Mouse (Mus musculus) heart, embryonic 14.5 days (tissue): ENCODE measurements at regions not wholly inside any gene's neighbourhood (a gene's known extent, or its start where the extent isn't known, plus 50 kb on each side); places are given as distances from the start of the nearest gene placed in this dataset.
A peak's percentile ranks its signal among the peaks of the same experiment; 100 is the strongest.

Experiments used
- ATAC-seq: fragments of 200-750 bp; cut with Nextera tagmentation; 2 replicates; pipeline ENCODE4 v1.8.0; 2017; ENCODE audit warnings: low read depth, moderate TSS enrichment; ENCODE audit not compliant: insufficient number of reproducible peaks, insufficient read depth, low FRiP score
- H3K27ac ChIP-seq, 2 experiments: fragments of 200-500 bp in 1 of 2; fragments of 300-500 bp in 1 of 2; sonication (generic) in 1 of 2; replicated peaks in 1 of 2; 2 replicates each; pipeline ENCODE4 v1.5.1; 2012 to 2014; ENCODE audit warnings: low read depth in 2 of 2, low read length in 2 of 2, control low read depth in 1 of 2, mild to moderate bottlenecking in 1 of 2, mixed read lengths in 1 of 2; ENCODE audit not compliant: control insufficient read depth in 1 of 2, insufficient read depth in 1 of 2
- H3K27me3 ChIP-seq: fragments of 300-500 bp; sonication (generic); 2 replicates; pipeline ENCODE4 v1.6.1; 2014; ENCODE audit warnings: mild to moderate bottlenecking, low read length, control low read depth; ENCODE audit not compliant: control insufficient read depth, insufficient read depth
- H3K36me3 ChIP-seq: fragments of 300-500 bp; sonication (generic); 2 replicates; pipeline ENCODE4 v1.6.1; 2014; ENCODE audit warnings: mild to moderate bottlenecking, control low read depth, low read length, mixed read lengths; ENCODE audit not compliant: control insufficient read depth, insufficient read depth
- H3K4me1 ChIP-seq, 2 experiments: fragments of 200-500 bp in 1 of 2; fragments of 300-500 bp in 1 of 2; sonication (generic) in 1 of 2; 2 replicates each; pipeline ENCODE4 v1.6.1; 2012 to 2014; ENCODE audit warnings: low read length in 2 of 2, control low read depth in 1 of 2, mixed read lengths in 1 of 2; ENCODE audit not compliant: control insufficient read depth in 2 of 2, insufficient read depth in 2 of 2
- H3K4me2 ChIP-seq: fragments of 300-500 bp; sonication (generic); 2 replicates; pipeline ENCODE4 v1.6.1; 2014; ENCODE audit warnings: mild to moderate bottlenecking, low read length
- H3K4me3 ChIP-seq, 2 experiments: fragments of 200-500 bp in 1 of 2; fragments of 300-500 bp in 1 of 2; sonication (generic) in 1 of 2; 2 replicates each; pipeline ENCODE4 v1.5.1; 2012 to 2014; ENCODE audit warnings: low read length in 2 of 2, mild to moderate bottlenecking in 2 of 2, control low read depth in 1 of 2, low read depth in 1 of 2, moderate library complexity in 1 of 2; ENCODE audit not compliant: control insufficient read depth in 1 of 2, insufficient read depth in 1 of 2
- H3K9ac ChIP-seq: fragments of 300-500 bp; sonication (generic); 2 replicates; pipeline ENCODE4 v1.6.1; 2014; ENCODE audit warnings: mild to moderate bottlenecking, low read length
- H3K9me3 ChIP-seq: fragments of 300-500 bp; sonication (generic); 2 replicates; pipeline ENCODE4 v1.6.1; 2016; ENCODE audit warnings: low read length, control low read depth; ENCODE audit not compliant: control insufficient read depth
- WGBS: fragments of 180-500 bp; shearing (Covaris S2); extraction: QIAGEN DNeasy Blood & Tissue Kit; methylation state at CpG from one replicate; pipeline ENCODE4 v1.1.7; 2014; 5-methylcytosine and 5-hydroxymethylcytosine counted together

DNA sequence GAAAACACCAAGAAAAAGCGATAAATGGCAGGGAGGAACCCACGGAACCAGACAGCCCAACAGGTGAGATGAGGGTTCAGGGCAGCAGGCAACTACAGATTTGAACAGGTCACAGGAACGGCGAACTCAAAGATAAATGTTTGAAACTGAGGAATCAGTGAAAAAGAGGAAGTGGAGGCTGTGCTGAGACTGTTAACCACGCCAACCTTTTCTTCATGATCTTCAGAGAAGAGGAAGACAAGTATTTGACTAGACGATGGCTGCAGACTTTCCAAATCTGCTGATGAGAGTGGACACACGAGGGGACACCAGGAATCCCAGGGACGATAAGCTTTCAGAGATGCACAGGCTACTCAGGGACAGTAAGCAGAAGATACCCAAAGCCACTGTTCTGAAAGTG is 740.1 kb upstream of the Car8 start:
- WGBS: 75% methylated on average over 8 of the region's 8 CpGs
- Histone ChIP-seq H3K27me3 (no peaks in the 10 kb centered on the region), H3K4me2 (no peak overlapping the region), H3K36me3 (no peaks in the 10 kb centered on the region), H3K4me1 (no peaks in the 10 kb centered on the region), H3K4me3 (no peak overlapping the region), H3K27ac (no peak overlapping the region), H3K9ac (no peak overlapping the region), H3K9me3 (no peaks in the 10 kb centered on the region)
- no peak for ATAC-seq

DNA sequence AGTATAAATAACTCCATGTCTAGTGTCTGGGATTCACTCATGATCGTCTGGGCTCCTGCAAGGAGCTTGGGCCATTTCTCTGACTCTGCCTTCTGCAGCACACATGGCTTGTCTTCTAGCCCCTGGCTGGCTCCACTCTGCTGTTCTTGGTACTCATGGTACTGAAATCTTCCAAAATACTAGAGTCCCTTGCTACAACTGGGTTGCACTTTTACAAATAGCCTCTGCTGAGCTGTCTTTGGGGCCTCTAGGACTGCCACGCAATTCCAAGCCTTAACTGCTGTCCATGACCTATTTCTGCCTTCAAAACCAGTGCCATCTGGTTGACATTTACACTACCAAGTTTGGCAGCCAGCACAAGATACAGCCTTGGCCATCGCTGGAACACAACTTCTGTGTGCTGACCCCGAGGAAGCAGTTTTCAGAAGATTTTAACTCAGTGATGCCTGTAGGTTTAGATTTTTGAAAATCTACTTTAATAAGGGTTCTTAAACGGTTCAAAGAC is 731.2 kb upstream of the Car8 start:
- no peaks in the 10 kb centered on the region for H3K36me3 ChIP-seq
- H3K4me2 ChIP-seq: no peak overlapping the region
- no peaks in the 10 kb centered on the region for H3K27me3 ChIP-seq
- no peak overlapping the region for H3K27ac ChIP-seq
- H3K4me3 ChIP-seq: no peak overlapping the region
- ATAC-seq: no peak
- no peaks in the 10 kb centered on the region for H3K4me1 ChIP-seq
- 88% methylated on average over 5 of the region's 5 CpGs for WGBS
- no peak overlapping the region for H3K9ac ChIP-seq
- H3K9me3 ChIP-seq: no peaks in the 10 kb centered on the region

DNA sequence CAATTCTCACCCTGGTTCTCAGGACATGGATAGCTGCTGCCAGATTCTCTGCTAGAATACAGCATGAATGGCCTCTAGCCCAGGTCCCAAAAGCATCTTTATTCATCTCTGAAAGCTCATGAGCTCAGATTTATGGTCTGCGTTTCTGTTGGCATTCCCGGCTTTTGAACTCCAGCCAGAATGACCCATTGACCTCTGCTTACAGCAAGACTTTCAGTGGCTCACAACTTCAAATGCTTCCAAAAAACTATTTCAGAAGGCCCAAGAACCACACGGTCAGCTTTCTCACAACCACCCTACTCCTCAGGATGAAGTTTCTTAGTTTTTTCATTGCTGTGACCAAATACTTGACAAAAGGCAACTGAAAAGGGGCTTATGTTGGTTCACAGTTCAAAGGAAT is 729.9 kb upstream of the Car8 start:
- no peaks in the 10 kb centered on the region for H3K36me3 ChIP-seq
- no peaks in the 10 kb centered on the region for H3K27me3 ChIP-seq
- 72% methylated on average over 3 of the region's 3 CpGs for WGBS
- no peak overlapping the region for H3K4me3 ChIP-seq
- H3K4me2 ChIP-seq: no peak overlapping the region
- H3K4me1 ChIP-seq: 0 out of 4 replicates have a peak, but pooled peaks cover 0 to 2% of the 10 kb centered on the region in 2 experiments
- no peak for ATAC-seq
- H3K9ac ChIP-seq: no peak overlapping the region
- no peak overlapping the region for H3K27ac ChIP-seq
- H3K9me3 ChIP-seq: no peaks in the 10 kb centered on the region

DNA sequence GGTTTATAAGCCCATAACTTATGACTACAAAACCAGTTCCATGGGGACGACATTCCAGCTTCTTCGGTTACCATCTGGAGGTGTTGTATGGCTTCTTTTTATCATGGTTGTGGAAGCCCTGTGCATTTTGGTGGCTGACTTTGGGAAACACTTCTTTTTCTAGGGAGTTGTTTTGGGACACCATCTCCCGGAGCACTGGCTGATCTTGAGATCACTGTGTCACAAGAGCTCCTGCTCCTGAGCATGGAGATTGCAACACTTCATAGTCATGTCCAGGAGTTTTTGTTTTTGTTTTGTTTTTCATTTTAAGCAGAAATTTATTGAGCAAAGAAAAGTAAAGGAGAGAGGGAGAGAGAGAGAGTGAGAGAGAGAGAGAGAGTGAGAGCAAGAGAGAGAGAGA is 729.1 kb upstream of the Car8 start:
- Histone ChIP-seq H3K4me1 (peaks cover 6 to 9% of the 10 kb centered on the region in 2 experiments), H3K4me2 (no peak overlapping the region), H3K27ac (no peak overlapping the region), H3K27me3 (no peaks in the 10 kb centered on the region), H3K36me3 (no peaks in the 10 kb centered on the region), H3K4me3 (no peak overlapping the region), H3K9ac (no peak overlapping the region), H3K9me3 (no peaks in the 10 kb centered on the region)
- 87% methylated on average over 3 of the region's 3 CpGs for WGBS
- no peak for ATAC-seq

DNA sequence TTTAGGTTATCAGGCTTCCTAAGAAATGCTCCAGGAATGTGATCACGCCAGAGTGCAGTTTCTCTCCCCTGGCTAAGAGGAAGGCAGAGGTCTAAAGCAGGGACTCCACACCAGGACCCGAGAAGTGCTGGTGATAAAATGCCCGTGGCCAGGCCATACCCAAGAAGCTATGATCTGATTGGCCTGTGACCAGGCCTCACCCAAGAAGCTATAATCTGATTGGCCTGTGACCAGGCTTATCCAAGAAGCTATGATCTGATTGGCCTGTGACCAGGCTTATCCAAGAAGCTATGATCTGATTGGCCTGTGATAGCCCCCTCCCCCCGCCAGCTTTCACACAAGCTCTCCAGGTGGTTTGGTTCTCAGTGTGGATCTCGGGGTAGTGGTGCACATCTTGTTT is 726.7 kb upstream of the Car8 start:
- H3K9ac ChIP-seq: no peak overlapping the region
- no peaks in the 10 kb centered on the region for H3K27me3 ChIP-seq
- no peak overlapping the region for H3K27ac ChIP-seq
- no peaks in the 10 kb centered on the region for H3K9me3 ChIP-seq
- peaks cover 10 to 14% of the 10 kb centered on the region in 2 experiments for H3K4me1 ChIP-seq
- no peaks in the 10 kb centered on the region for H3K36me3 ChIP-seq
- H3K4me3 ChIP-seq: no peak overlapping the region
- peak overlapping the region; percentile 17; the same call in 1 of the 2 replicates for H3K4me2 ChIP-seq
- ATAC-seq: no peak; the same call in 1 of the 2 replicates
- 57% methylated on average over 5 of the region's 5 CpGs for WGBS

DNA sequence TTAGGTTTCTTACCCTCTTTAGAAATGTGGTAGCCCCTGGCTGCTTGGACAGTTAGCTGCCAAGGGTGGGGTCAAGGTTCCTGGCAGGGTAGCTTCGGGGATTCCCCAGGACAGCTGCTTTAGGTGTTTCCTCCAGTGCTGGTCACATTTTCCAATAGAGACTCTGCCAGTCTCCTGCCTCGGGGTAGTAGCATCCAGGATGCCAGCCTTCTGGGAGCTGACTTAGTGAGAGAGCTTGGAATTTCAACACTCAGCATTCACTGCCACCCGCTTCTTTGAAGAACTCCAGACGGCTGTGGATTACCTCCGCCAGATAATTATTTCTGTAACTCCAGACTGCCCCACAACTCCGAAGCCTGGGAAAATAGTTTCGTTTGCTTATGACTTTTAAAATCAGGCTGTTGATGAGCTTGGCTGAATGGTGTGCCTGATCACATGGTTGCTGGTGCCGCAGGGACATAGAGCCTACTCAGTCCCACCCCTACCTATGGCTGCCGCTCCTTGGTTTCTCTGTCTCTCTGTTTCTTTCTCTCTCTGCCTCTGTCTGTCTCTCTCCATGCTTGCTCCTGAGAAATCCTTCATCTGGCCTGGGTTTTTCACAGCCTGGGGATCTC is 724.2 kb upstream of the Car8 start:
- Histone ChIP-seq H3K27ac (peak overlapping the region; percentile 80), H3K4me3 (peak overlapping the region; percentile 13 to 14; a peak in 1 of 4 replicates), H3K27me3 (no peaks in the 10 kb centered on the region), H3K4me1 (peaks cover 10 to 17% of the 10 kb centered on the region in 2 experiments), H3K4me2 (peak overlapping the region; percentile 55), H3K36me3 (no peaks in the 10 kb centered on the region), H3K9ac (peak overlapping the region; percentile 32; the same call in 1 of the 2 replicates), H3K9me3 (no peaks in the 10 kb centered on the region)
- WGBS: 13% methylated on average over 9 of the region's 9 CpGs
- peak; percentile 52 for ATAC-seq

DNA sequence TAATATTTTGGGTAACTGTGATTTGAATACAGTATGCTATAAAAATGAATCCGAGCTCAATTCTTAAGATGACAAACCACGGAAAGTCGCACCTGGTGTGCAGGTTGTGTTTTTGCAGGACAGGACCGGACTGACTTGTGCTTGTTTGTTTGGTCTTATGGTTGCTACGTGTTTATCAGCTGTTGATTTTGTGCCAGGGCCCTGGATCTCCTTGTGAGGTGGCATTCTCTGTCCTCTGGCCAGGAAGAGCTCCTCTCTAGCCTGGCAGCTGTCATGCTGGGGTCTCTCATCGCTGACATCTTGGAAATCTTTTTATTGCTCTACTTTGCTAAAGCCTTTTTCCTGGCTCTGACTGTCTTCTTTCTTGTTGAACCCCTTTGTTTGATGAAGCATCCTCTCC is 723.0 kb upstream of the Car8 start:
- no peak overlapping the region for H3K4me3 ChIP-seq
- ATAC-seq: no peak
- no peaks in the 10 kb centered on the region for H3K9me3 ChIP-seq
- H3K4me1 ChIP-seq: peaks cover 13 to 22% of the 10 kb centered on the region in 2 experiments
- no peak overlapping the region for H3K9ac ChIP-seq
- no peak overlapping the region for H3K27ac ChIP-seq
- H3K4me2 ChIP-seq: no peak overlapping the region
- 84% methylated on average over 6 of the region's 6 CpGs for WGBS
- no peaks in the 10 kb centered on the region for H3K36me3 ChIP-seq
- H3K27me3 ChIP-seq: no peaks in the 10 kb centered on the region

DNA sequence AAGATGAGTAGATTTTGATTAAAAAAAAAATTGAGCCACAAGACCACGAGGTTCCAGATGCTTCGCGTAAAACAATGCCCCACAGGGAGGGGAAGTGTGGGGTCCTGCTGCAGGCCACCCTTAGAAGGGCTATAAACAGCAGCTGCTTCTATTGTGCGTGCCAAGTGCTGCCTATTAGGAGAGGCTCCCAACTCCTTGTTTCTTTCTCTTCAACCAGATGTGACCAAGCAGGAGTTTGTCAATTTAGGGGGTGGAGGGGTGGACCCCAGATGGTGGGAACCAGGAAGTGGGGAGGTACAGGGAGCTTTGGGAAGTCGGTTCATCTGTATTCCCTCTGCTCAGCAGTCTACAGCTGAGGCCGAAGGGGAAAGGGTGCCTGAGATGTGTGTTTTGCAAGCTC is 718.9 kb upstream of the Car8 start:
- H3K27ac ChIP-seq: no peak overlapping the region
- H3K4me2 ChIP-seq: no peak overlapping the region
- no peak for ATAC-seq
- H3K9ac ChIP-seq: no peak overlapping the region
- H3K4me1 ChIP-seq: peaks cover 21 to 31% of the 10 kb centered on the region in 2 experiments
- H3K4me3 ChIP-seq: no peak overlapping the region
- no peaks in the 10 kb centered on the region for H3K27me3 ChIP-seq
- H3K9me3 ChIP-seq: no peaks in the 10 kb centered on the region
- H3K36me3 ChIP-seq: no peaks in the 10 kb centered on the region
- WGBS: 38% methylated on average over 6 of the region's 6 CpGs
